Mouse (Mus musculus): Measurements from ENCODE around the gene Gm37240. TPM values are rescaled to one million over a fixed set of nuclear protein-coding genes. Genes with fewer than 3 reads are reported as not detected.

Gene Gm37240
- total RNA-seq, 1 experiment: 1.2 TPM

GRCm38 (mm10) chr3:85391111-85391510 is 496.2 kb downstream of the Gm37240 start:
- no peak overlapping the region for H3K4me3 ChIP-seq (ENCODE audit: insufficient read depth in 1 of 2, low read depth in 1 of 2, low read length in 2 of 2, poor library complexity in 1 of 2, severe bottlenecking in 1 of 2)
- H3K9me3 ChIP-seq (ENCODE audit: control insufficient read depth, insufficient read depth, low read depth, low read length): peaks cover 3% of the 10 kb centered on the region; the same call in 1 of the 2 replicates
- no peak overlapping the region for H3K27ac ChIP-seq (ENCODE audit: insufficient read depth, low read depth, low read length, poor library complexity, severe bottlenecking)
- H3K4me1 ChIP-seq (ENCODE audit: control insufficient read depth in 2 of 2, insufficient read depth in 2 of 2, low read length in 2 of 2, poor library complexity in 1 of 2): no peaks in the 10 kb centered on the region
- no peak for DNase-seq (ENCODE audit: low read depth, low spot score)
- H3K36me3 ChIP-seq (ENCODE audit: control insufficient read depth, insufficient read depth, low read length, poor library complexity, severe bottlenecking): no peaks in the 10 kb centered on the region
- TF ChIP-seq CHD2 (IDR thresholded peaks at IDR 0.05; ENCODE audit: low read depth, low read length): no peak
- TF ChIP-seq HCFC1 (IDR thresholded peaks at IDR 0.05; ENCODE audit: borderline replicate concordance, insufficient read depth, low read length): no peak
- TF ChIP-seq ZC3H11A (IDR thresholded peaks at IDR 0.05; ENCODE audit: borderline replicate concordance, low read depth, low read length): no peak
- no peak for TF ChIP-seq MAFK (IDR thresholded peaks at IDR 0.05; ENCODE audit: insufficient read depth, low read depth, low read length)
- no peak for TF ChIP-seq ZNF384 (IDR thresholded peaks at IDR 0.05; ENCODE audit: low read depth, low read length)
- in situ Hi-C loops (cut with MboI; ENCODE audit: low sequenced_read_pairs in 2 of 2, unreplicated experiment in 2 of 2): no loop called here
- H3K9ac ChIP-seq (ENCODE audit: insufficient read depth, low read depth, low read length, poor library complexity, severe bottlenecking): no peak overlapping the region

- TF ChIP-seq HCFC1 (IDR thresholded peaks at IDR 0.05; ENCODE audit: borderline replicate concordance, insufficient read depth, low read length) (no peak), ZNF384 (IDR thresholded peaks at IDR 0.05; ENCODE audit: low read depth, low read length) (no peak), ZC3H11A (IDR thresholded peaks at IDR 0.05; ENCODE audit: borderline replicate concordance, low read depth, low read length) (no peak), CHD2 (IDR thresholded peaks at IDR 0.05; ENCODE audit: low read depth, low read length) (no peak), MAFK (IDR thresholded peaks at IDR 0.05; ENCODE audit: insufficient read depth, low read depth, low read length) (no peak)
- in situ Hi-C loops (cut with MboI; ENCODE audit: low sequenced_read_pairs in 2 of 2, unreplicated experiment in 2 of 2): no loop called here
Observed at GRCm38 (mm10) chr3:85385371-85385770, 501.9 kb downstream of the Gm37240 start.

GRCm38 (mm10) chr3:85383330-85383729 is 504.0 kb downstream of the Gm37240 start:
- in situ Hi-C loops (cut with MboI; ENCODE audit: low sequenced_read_pairs in 2 of 2, unreplicated experiment in 2 of 2): no loop called here
- Histone ChIP-seq H3K27ac (ENCODE audit: insufficient read depth, low read depth, low read length, poor library complexity, severe bottlenecking) (no peak overlapping the region), H3K9ac (ENCODE audit: insufficient read depth, low read depth, low read length, poor library complexity, severe bottlenecking) (no peak overlapping the region), H3K4me1 (ENCODE audit: control insufficient read depth in 2 of 2, insufficient read depth in 2 of 2, low read length in 2 of 2, poor library complexity in 1 of 2) (no peaks in the 10 kb centered on the region), H3K9me3 (ENCODE audit: control insufficient read depth, insufficient read depth, low read depth, low read length) (no peaks in the 10 kb centered on the region), H3K4me3 (ENCODE audit: insufficient read depth in 1 of 2, low read depth in 1 of 2, low read length in 2 of 2, poor library complexity in 1 of 2, severe bottlenecking in 1 of 2) (no peak overlapping the region), H3K36me3 (ENCODE audit: control insufficient read depth, insufficient read depth, low read length, poor library complexity, severe bottlenecking) (no peaks in the 10 kb centered on the region; the same call in 1 of the 2 replicates)
- DNase-seq (ENCODE audit: low read depth, low spot score): no peak
- TF ChIP-seq MAFK (IDR thresholded peaks at IDR 0.05; ENCODE audit: insufficient read depth, low read depth, low read length) (no peak), CHD2 (IDR thresholded peaks at IDR 0.05; ENCODE audit: low read depth, low read length) (no peak), ZNF384 (IDR thresholded peaks at IDR 0.05; ENCODE audit: low read depth, low read length) (no peak), ZC3H11A (IDR thresholded peaks at IDR 0.05; ENCODE audit: borderline replicate concordance, low read depth, low read length) (no peak), HCFC1 (IDR thresholded peaks at IDR 0.05; ENCODE audit: borderline replicate concordance, insufficient read depth, low read length) (no peak)

More at GRCm38 (mm10) chr3:85385371-85385770, 501.9 kb downstream of the Gm37240 start:
- H3K4me3 ChIP-seq (ENCODE audit: insufficient read depth in 1 of 2, low read depth in 1 of 2, low read length in 2 of 2, poor library complexity in 1 of 2, severe bottlenecking in 1 of 2): no peak overlapping the region
- H3K9ac ChIP-seq (ENCODE audit: insufficient read depth, low read depth, low read length, poor library complexity, severe bottlenecking): no peak overlapping the region
- H3K9me3 ChIP-seq (ENCODE audit: control insufficient read depth, insufficient read depth, low read depth, low read length): no peaks in the 10 kb centered on the region
- no peaks in the 10 kb centered on the region for H3K4me1 ChIP-seq (ENCODE audit: control insufficient read depth in 2 of 2, insufficient read depth in 2 of 2, low read length in 2 of 2, poor library complexity in 1 of 2)
- DNase-seq (ENCODE audit: low read depth, low spot score): no peak
- H3K27ac ChIP-seq (ENCODE audit: insufficient read depth, low read depth, low read length, poor library complexity, severe bottlenecking): no peak overlapping the region
- no peaks in the 10 kb centered on the region; the same call in 1 of the 2 replicates for H3K36me3 ChIP-seq (ENCODE audit: control insufficient read depth, insufficient read depth, low read length, poor library complexity, severe bottlenecking)

- Histone ChIP-seq H3K4me1 (ENCODE audit: control insufficient read depth in 2 of 2, insufficient read depth in 2 of 2, low read length in 2 of 2, poor library complexity in 1 of 2) (no peaks in the 10 kb centered on the region), H3K36me3 (ENCODE audit: control insufficient read depth, insufficient read depth, low read length, poor library complexity, severe bottlenecking) (no peaks in the 10 kb centered on the region; the same call in 1 of the 2 replicates), H3K9ac (ENCODE audit: insufficient read depth, low read depth, low read length, poor library complexity, severe bottlenecking) (no peak overlapping the region), H3K27ac (ENCODE audit: insufficient read depth, low read depth, low read length, poor library complexity, severe bottlenecking) (no peak overlapping the region), H3K4me3 (ENCODE audit: insufficient read depth in 1 of 2, low read depth in 1 of 2, low read length in 2 of 2, poor library complexity in 1 of 2, severe bottlenecking in 1 of 2) (no peak overlapping the region), H3K9me3 (ENCODE audit: control insufficient read depth, insufficient read depth, low read depth, low read length) (no peaks in the 10 kb centered on the region)
- no peak for DNase-seq (ENCODE audit: low read depth, low spot score)
- TF ChIP-seq CHD2 (IDR thresholded peaks at IDR 0.05; ENCODE audit: low read depth, low read length) (no peak), ZNF384 (IDR thresholded peaks at IDR 0.05; ENCODE audit: low read depth, low read length) (no peak), MAFK (IDR thresholded peaks at IDR 0.05; ENCODE audit: insufficient read depth, low read depth, low read length) (no peak)
- in situ Hi-C loops (cut with MboI; ENCODE audit: low sequenced_read_pairs in 2 of 2, unreplicated experiment in 2 of 2): no loop called here
Observed at GRCm38 (mm10) chr3:85378703-85379395, 508.5 kb downstream of the Gm37240 start.

Data from ES-E14 (cell line).